Mouse (Mus musculus): ENCODE data around the gene Plxnc1.

GRCm38 (mm10) chr10:94905219-94905618, 39.4 kb downstream of the Plxnc1 start:
- TF ChIP-seq MAFK (IDR thresholded peaks at IDR 0.05; ENCODE audit: insufficient read depth, low read depth, low read length) = no peak
- no peak for TF ChIP-seq ZC3H11A (IDR thresholded peaks at IDR 0.05; ENCODE audit: borderline replicate concordance, low read depth, low read length)
- TF ChIP-seq CHD2 (IDR thresholded peaks at IDR 0.05; ENCODE audit: low read depth, low read length) = no peak
- TF ChIP-seq HCFC1 (IDR thresholded peaks at IDR 0.05; ENCODE audit: borderline replicate concordance, insufficient read depth, low read length) = no peak
